Mouse (Mus musculus) E14TG2a.4 (cell line): Measurements from ENCODE around the gene Atp6v1d.

Experiments
- H3K27me3 ChIP-seq: 2 replicates; pipeline ENCODE4 v1.6.1; 2014; ENCODE audit warnings: low read length, control low read depth; ENCODE audit not compliant: insufficient read depth
- H3K36me3 ChIP-seq: 2 replicates; pipeline ENCODE4 v1.6.1; 2014; ENCODE audit warnings: low read length, control low read depth; ENCODE audit not compliant: insufficient read depth
- H3K4me1 ChIP-seq: replicated peaks from 2 replicates; pipeline ENCODE4 v1.6.1; 2014; ENCODE audit warnings: low read depth, low read length, control low read depth
- H3K4me3 ChIP-seq: replicated peaks from 2 replicates; pipeline ENCODE4 v1.5.1; 2014; ENCODE audit warnings: mild to moderate bottlenecking, low read length
- H3K9me3 ChIP-seq: 2 replicates; pipeline ENCODE4 v1.6.1; 2014; ENCODE audit warnings: low read length, control low read depth
- CTCF ChIP-seq: conservative IDR thresholded peaks from 2 replicates; pipeline ENCODE4 v1.5.1; 2014; ENCODE audit warnings: low read length
- NANOG ChIP-seq: IDR thresholded peaks from 2 replicates; pipeline ENCODE4 v1.6.1; 2014; ENCODE audit warnings: borderline replicate concordance, low read length, mixed read lengths
- POU5F1 ChIP-seq: IDR thresholded peaks from 2 replicates; pipeline ENCODE4 v1.6.1; 2014; ENCODE audit warnings: low read length, borderline replicate concordance

Gene Atp6v1d

DNA sequence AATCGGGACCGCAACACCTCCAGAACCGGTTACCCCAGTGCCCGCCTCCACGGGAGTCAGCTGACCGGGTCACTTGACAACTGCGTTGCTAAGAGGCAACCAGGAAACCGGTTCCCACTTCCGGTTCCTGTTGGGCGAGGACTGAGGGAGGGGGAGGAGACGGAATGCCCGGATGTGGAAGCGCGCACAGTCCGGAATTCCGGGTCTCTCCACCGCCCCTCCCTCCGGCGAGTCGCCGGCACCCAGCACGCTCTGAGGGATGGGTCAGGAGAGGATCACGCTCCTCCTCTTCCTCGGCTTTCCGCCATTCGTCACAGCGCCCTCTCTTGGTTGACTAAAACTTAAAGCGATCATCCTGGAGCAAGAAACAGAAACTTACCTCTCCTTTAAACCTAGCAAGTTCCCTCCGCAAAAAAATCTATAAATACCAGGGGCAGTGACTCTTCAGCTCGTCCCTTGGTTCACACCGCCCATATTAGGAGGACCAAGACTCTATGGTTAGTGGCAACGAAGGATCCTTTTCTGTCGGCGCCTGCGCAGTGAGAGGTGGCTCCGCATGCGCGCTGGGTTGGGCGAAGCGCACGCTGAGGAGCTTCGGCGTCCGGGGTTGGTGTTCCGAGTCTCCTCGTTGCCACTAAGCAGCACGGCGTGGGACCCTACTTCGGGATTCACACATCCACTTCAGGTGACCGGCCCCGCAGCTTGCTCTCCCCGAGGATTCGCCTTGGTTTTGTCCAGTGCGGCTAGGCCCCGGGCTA lies at the start of gene Atp6v1d, which contains the start of gene Eif2s1:
Gene Atp6v1d, minus strand, starts transcription at position 143 of the 758 bp plus-strand sequence.
Gene Eif2s1, plus strand, starts transcription at position 324 of the 758 bp plus-strand sequence.
- Histone ChIP-seq H3K36me3 (peaks cover 42% of the 10 kb centered on the region), H3K4me3 (peak within 1 kb of the TSS; percentile 96), H3K4me1 (peaks cover 66% of the 10 kb centered on the region), H3K27me3 (no peaks in the 10 kb centered on the region), H3K9me3 (no peaks in the 10 kb centered on the region)
- TF ChIP-seq POU5F1 (no peak), NANOG (no peak), CTCF (peak; percentile 87)

DNA sequence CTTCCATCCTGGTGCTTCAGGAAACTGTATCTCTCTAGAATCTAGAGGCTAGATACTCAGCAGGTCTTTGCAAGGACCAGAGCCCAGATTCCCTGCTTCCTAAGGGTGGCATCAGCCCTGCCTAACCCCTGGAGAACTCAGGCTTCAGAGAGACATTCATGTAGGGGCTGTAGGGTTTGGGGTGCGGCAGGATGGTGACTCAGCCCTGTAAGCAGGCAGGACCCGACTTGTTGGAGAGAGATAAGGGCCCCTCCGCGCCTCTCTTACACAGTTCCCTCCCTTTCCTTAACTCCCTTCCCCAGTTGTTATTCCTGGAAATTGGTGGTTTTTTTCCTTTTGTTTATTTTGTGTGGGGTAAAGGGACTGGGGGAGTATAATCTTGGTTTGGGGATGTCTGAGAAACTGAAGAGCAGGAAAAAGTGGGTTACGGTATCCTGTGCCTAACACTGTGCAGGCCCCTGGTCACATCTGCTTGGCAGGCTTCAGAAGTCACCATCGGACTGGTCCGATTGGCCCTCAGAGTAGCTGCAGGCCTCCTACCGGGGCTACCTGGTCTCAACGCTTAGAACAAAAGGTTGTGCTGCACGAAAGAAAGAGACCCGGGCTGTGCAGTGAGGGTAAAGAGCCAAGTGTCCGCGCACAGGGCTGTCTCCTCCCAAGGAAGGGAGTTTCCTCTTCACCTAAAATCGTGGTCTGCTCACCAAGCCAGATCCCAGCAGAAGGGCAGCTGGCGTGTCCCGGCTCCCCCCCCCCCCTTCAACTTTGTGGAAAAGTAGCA lies 49.4 kb upstream of the Atp6v1d start:
- H3K4me3 ChIP-seq = peak overlapping the region; percentile 70
- no peaks in the 10 kb centered on the region for H3K36me3 ChIP-seq
- peaks cover 13% of the 10 kb centered on the region for H3K9me3 ChIP-seq
- TF ChIP-seq NANOG (no peak), POU5F1 (no peak), CTCF (no peak; the same call in 1 of the 2 replicates)
- peaks cover 56% of the 10 kb centered on the region for H3K27me3 ChIP-seq
- H3K4me1 ChIP-seq = peaks cover 46% of the 10 kb centered on the region

DNA sequence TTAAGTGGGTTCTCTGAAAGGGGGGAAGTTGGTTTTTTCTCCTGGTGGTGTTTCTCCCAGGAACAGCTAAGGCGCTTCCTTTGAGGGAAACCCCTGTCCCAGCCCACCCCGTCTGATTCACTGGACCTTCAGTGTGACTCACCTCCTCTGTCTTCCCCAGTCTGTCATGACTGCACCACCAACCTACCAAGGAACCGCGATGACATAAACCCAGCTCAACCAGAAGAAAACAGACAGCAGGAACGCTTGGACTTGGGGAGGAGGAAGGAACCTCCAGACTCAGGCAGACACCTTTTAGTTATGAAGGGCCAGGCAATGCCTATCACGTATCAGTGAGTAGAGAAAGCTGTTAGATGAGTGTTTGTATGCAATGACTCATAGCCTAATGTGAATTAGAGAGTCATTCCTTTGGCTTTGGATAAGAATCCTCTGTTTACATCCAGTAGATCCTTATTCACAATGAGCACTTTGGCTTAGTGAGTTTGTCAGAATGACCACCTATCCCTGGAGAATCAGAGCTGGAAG lies 46.7 kb upstream of the Atp6v1d start:
- Histone ChIP-seq H3K4me1 (peaks cover 46% of the 10 kb centered on the region), H3K36me3 (no peaks in the 10 kb centered on the region), H3K27me3 (peaks cover 59% of the 10 kb centered on the region), H3K9me3 (peaks cover 13% of the 10 kb centered on the region), H3K4me3 (no peak overlapping the region)
- TF ChIP-seq NANOG (no peak), CTCF (no peak), POU5F1 (no peak)

DNA sequence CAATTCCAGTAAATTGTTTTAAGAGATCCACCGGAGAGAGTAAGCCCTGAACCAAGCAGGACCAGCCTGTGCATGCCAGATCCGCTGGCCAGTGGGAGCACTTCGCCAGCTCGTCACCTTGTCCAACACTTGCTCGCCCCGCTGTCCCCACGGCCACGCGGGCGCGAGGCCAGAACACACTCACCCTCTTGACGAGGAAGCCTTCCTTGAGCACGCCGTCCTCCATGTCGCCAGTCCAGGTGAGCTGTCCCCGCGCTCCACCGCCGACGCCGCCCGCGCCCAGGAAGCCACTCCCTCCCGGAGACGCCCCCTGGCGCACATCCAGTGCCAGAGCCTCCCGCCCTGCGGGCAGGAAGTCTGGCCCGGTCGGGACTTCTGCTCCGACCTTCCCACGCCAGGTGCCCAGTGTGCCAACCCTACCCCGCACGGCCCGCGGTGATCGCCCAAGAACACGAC lies 45.3 kb upstream of the Atp6v1d start, which contains the start of gene Plek2:
Gene Plek2, minus strand, starts transcription at position 258 of the 456 bp plus-strand sequence.
- Histone ChIP-seq H3K36me3 (no peaks in the 10 kb centered on the region), H3K4me1 (peaks cover 34% of the 10 kb centered on the region), H3K27me3 (peaks cover 46% of the 10 kb centered on the region), H3K9me3 (peaks cover 13% of the 10 kb centered on the region), H3K4me3 (peak within 1 kb of the TSS; percentile 74)
- TF ChIP-seq NANOG (no peak), POU5F1 (no peak), CTCF (no peak)

DNA sequence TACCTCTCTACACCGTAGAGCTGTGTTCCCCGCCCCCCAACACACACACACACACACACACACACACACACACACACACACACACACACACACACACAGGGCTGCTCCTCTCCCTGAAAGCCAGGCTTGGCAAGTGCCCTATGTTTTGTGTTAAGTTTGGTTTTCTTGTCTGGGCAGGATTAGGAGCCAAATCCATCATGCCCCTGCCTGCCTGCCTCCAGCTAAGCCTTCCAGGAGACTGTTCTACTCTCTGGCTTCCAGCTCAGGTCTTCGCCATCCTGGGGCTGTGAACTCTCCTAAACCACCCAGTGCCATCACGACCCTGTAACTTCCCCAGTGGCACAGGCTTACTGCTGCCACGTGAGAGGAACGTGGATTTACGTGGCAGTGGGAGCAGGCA lies 43.1 kb upstream of the Atp6v1d start:
- TF ChIP-seq CTCF = no peak
- no peak for TF ChIP-seq POU5F1
- no peak for TF ChIP-seq NANOG
- peaks cover 16% of the 10 kb centered on the region for H3K4me1 ChIP-seq
- H3K4me3 ChIP-seq = no peak overlapping the region
- H3K9me3 ChIP-seq = peaks cover 13% of the 10 kb centered on the region
- no peaks in the 10 kb centered on the region for H3K36me3 ChIP-seq
- peaks cover 36% of the 10 kb centered on the region for H3K27me3 ChIP-seq

DNA sequence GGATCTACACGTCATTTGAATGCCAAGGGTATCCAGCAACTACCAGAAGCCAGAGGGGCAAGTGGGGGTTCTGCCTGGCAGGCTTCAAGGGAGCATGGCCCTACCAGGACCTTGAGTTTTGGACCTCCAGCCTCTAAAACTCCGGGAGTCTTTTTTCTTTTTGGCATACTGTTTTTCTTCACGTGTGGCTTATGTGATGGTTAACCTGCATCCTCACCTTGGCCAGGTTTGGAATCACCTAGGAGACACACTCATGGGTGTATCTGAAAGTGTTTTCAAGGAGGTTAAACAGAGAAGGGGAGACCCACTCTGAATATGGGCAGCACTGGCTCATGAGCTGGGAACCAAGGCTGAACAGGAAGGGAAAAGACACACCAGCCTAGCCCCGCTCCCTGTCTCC lies 41.9 kb upstream of the Atp6v1d start:
- TF ChIP-seq NANOG = no peak
- TF ChIP-seq CTCF = no peak
- TF ChIP-seq POU5F1 = no peak
- H3K9me3 ChIP-seq = peaks cover 3% of the 10 kb centered on the region; the same call in 1 of the 2 replicates
- H3K4me3 ChIP-seq = no peak overlapping the region

DNA sequence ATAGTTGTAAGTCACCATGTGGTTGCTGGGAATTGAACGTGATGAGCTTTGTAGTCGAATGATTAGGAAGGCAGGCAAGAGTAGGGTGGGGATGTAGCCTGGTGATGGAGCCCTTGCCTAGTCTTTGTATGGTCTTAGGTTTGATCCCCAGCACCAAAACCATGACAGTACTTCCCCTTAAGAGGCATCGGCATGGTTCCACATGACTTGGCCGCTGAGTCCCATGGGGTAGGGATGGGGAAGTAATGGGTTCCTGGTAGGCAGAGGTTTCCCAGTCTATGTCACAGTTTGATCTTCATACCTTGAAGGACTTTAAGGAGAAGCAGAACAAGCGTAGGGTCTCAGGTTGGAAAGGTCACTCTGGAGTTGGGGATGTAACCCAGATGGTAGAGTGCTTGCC lies 40.0 kb upstream of the Atp6v1d start:
- peaks cover 4% of the 10 kb centered on the region for H3K4me1 ChIP-seq
- TF ChIP-seq NANOG (no peak), POU5F1 (no peak), CTCF (no peak)
- no peaks in the 10 kb centered on the region for H3K9me3 ChIP-seq
- peaks cover 15% of the 10 kb centered on the region for H3K27me3 ChIP-seq
- no peaks in the 10 kb centered on the region for H3K36me3 ChIP-seq
- H3K4me3 ChIP-seq = no peak overlapping the region

More for the DNA sequence above, 41.9 kb upstream of the Atp6v1d start:
- Histone ChIP-seq H3K4me1 (peaks cover 13% of the 10 kb centered on the region), H3K27me3 (peaks cover 32% of the 10 kb centered on the region), H3K36me3 (no peaks in the 10 kb centered on the region)

DNA sequence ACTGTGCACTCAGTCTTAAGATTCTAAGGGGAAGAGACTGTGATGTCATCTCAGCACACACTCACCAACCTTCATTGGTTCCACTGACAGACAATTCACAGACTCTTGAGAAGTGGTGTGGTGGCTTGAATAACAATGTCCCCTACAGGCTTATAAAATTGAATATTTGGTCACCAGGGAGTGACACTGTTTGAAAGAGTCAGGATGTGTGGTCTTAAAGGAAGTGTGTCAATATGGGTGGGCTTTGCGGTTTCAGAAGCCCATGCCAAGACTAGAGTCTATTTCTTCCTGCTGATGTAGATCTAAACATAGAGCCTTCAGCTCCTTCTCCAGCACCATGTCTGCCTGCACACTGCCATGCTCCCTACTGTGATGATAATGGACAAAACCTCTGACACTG lies 36.4 kb upstream of the Atp6v1d start:
- TF ChIP-seq CTCF = no peak
- TF ChIP-seq NANOG = no peak
- no peak for TF ChIP-seq POU5F1
- H3K36me3 ChIP-seq = no peaks in the 10 kb centered on the region
- H3K4me3 ChIP-seq = no peak overlapping the region
- H3K4me1 ChIP-seq = peaks cover 3% of the 10 kb centered on the region; the same call in 1 of the 2 replicates
- peaks cover 3% of the 10 kb centered on the region; the same call in 1 of the 2 replicates for H3K27me3 ChIP-seq
- H3K9me3 ChIP-seq = no peaks in the 10 kb centered on the region
